Mouse (Mus musculus): ENCODE results near the gene Sertad2. TPM values are rescaled to one million over a fixed set of nuclear protein-coding genes. Genes with fewer than 3 reads are reported as not detected.

Sertad2 gene
- polyA plus RNA-seq, 1 experiment from 2014 or later: 19.4 TPM

DNA sequence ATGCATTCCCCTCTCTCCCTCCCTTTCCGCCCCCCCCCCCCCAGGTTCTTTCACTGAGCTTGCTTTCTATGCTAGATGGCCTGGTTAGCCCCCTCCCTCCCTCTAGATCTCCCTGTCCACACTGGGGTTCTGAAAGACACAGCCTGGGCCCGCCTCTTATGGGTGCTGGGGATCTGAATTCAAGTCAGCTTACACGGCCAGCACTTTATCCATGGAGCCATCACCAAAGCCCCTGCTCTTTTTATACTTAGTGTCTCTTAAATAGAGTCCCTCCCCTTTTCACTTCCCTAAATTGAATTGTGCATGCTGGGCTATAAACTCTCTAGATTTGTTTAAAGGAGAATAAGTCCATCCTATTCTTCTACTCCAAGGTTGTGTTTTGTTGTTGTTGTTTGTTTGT lies 12.6 kb downstream of the Sertad2 start:
- no peaks in the 10 kb centered on the region for H3K9me3 ChIP-seq (ENCODE audit: control insufficient read depth, low read length)
- no peak overlapping the region for H3K27ac ChIP-seq (ENCODE audit: low read depth, low read length)
- WGBS: 72% methylated on average over 2 of the region's 3 CpGs
- no peaks in the 10 kb centered on the region for H3K4me1 ChIP-seq (ENCODE audit: control insufficient read depth, insufficient read depth, low read length)
- no peak overlapping the region for H3K4me3 ChIP-seq (ENCODE audit: low read depth, low read length)
- DNase-seq (ENCODE audit: low spot score, missing footprints) (no peak), ATAC-seq (ENCODE audit: low FRiP score) (no peak)
- no peaks in the 10 kb centered on the region for H3K36me3 ChIP-seq (ENCODE audit: control insufficient read depth, insufficient read depth, low read length)
- H3K4me2 ChIP-seq: no peak overlapping the region
- no peak overlapping the region for H3K9ac ChIP-seq (ENCODE audit: low read length)
- no peaks in the 10 kb centered on the region for H3K27me3 ChIP-seq (ENCODE audit: control insufficient read depth, insufficient read depth, low read length)

DNA sequence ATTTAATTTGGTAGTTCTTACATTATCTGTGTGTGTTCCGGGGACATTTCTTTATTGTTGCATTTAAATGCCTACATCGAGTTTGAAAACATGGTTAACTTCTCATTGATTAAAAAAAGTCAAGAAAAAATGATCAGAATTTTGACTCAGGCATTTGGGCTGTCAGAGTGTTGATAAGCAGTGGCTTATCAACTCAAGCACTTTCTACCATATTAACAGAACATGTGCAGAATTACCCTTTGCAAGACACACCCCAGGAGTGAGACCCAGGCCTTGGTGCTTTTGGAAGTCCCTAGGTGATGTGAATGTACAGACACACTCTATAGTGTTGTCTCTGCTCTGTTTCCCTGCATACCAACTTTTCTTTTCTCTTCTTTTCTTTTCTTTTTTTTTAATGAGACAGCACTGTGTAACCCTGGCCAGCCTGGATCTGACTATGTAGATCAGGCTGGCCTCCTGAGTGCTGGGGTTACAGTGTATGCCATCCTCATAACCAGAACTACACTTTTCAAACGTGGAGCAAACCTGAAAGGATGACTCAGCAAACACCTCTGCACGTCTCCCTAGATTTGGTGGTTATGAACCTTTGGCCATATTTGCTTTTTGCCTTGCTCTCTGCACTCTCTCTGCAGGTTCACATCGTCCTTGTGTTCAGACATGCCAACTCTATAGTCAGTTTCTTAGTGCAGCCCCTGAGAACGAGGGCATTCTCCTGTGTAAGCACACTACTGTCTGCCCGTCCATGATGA lies 13.3 kb downstream of the Sertad2 start:
- Histone ChIP-seq H3K27ac (ENCODE audit: low read depth, low read length) (no peak overlapping the region), H3K36me3 (ENCODE audit: control insufficient read depth, insufficient read depth, low read length) (no peaks in the 10 kb centered on the region), H3K4me2 (no peak overlapping the region), H3K27me3 (ENCODE audit: control insufficient read depth, insufficient read depth, low read length) (no peaks in the 10 kb centered on the region), H3K9me3 (ENCODE audit: control insufficient read depth, low read length) (no peaks in the 10 kb centered on the region), H3K9ac (ENCODE audit: low read length) (no peak overlapping the region), H3K4me1 (ENCODE audit: control insufficient read depth, insufficient read depth, low read length) (no peaks in the 10 kb centered on the region; the same call in 1 of the 2 replicates), H3K4me3 (ENCODE audit: low read depth, low read length) (no peak overlapping the region)
- WGBS: 85% methylated on average over 7 of the region's 7 CpGs
- ATAC-seq (ENCODE audit: low FRiP score) (no peak), DNase-seq (ENCODE audit: low spot score, missing footprints) (no peak)

DNA sequence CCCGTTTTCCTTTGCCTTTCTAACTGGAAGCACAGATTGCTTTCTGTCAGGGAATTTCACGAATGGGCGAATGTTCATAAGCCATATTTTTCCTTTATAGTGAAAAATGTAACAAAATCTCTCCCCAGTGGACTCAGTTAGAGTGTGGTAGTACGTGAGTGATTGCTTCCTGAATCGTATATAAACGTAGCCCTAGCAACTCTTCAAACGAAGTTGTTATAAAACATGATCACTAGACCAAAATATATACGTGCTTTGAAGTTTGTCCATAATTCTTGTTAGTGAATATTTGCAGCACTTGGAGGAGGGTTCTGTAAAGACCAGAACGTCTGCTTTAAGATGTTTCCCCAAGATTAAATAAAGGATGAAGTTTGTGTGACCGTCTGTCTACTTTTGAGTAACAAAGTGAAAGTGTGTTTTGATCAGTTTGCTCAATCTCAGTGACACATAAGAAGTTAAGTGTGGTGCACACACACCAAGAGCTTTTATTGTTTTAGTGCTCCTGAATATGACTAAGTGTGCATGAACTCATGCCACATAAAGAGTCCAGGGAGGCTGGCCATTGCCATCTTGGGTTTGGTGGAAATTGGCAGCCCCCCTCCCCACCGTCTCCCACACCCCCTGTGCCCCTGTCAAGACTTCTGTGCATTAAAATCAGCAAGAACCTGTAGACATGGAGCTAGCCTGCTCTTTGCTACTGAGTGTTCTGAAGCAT lies 16.3 kb downstream of the Sertad2 start:
- Histone ChIP-seq H3K4me2 (no peak overlapping the region), H3K36me3 (ENCODE audit: control insufficient read depth, insufficient read depth, low read length) (no peaks in the 10 kb centered on the region), H3K27me3 (ENCODE audit: control insufficient read depth, insufficient read depth, low read length) (no peaks in the 10 kb centered on the region), H3K9ac (ENCODE audit: low read length) (no peak overlapping the region), H3K4me3 (ENCODE audit: low read depth, low read length) (no peak overlapping the region), H3K27ac (ENCODE audit: low read depth, low read length) (no peak overlapping the region), H3K9me3 (ENCODE audit: control insufficient read depth, low read length) (no peaks in the 10 kb centered on the region), H3K4me1 (ENCODE audit: control insufficient read depth, insufficient read depth, low read length) (no peaks in the 10 kb centered on the region; the same call in 1 of the 2 replicates)
- ATAC-seq (ENCODE audit: low FRiP score) (no peak), DNase-seq (ENCODE audit: low spot score, missing footprints) (no peak)
- WGBS: 86% methylated on average over 11 of the region's 11 CpGs

DNA sequence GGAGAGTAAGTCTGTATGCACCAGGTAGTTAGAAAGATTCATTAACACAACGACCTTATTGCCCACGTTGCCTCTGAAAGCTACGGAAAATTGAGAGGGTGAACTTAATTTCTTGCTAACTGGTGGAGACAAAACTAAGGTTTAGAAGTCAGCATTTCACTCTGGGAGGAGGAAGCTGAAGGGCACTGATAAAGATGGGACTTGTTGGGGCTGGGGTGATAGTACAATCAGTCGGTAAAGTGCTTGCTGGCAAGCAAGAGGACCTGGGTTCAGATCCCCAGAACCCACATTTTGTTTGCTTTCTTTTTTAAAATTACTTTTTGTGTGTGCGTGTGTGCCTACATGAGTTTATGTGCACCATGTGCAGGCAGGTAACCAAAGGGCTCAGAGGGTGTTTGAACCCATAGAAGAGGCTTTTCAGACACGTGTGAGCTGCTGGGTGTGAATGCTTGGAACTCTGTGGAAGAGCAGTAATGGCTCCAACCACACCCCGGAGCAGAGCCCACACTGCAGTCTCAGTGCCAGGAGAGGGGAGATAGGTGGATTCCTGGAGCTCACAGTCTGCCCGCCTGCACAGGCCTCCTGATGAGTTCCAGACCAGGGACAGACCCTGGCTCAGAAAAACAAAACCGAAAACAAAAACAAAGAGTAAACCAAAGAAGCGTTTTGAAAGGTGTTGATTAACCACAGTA lies 17.0 kb downstream of the Sertad2 start:
- H3K9me3 ChIP-seq (ENCODE audit: control insufficient read depth, low read length): no peaks in the 10 kb centered on the region
- H3K27me3 ChIP-seq (ENCODE audit: control insufficient read depth, insufficient read depth, low read length): no peaks in the 10 kb centered on the region
- H3K27ac ChIP-seq (ENCODE audit: low read depth, low read length): no peak overlapping the region
- no peaks in the 10 kb centered on the region; the same call in 1 of the 2 replicates for H3K4me1 ChIP-seq (ENCODE audit: control insufficient read depth, insufficient read depth, low read length)
- no peak overlapping the region for H3K4me2 ChIP-seq
- no peak overlapping the region for H3K9ac ChIP-seq (ENCODE audit: low read length)
- DNase-seq (ENCODE audit: low spot score, missing footprints) (peak; percentile 80), ATAC-seq (ENCODE audit: low FRiP score) (no peak)
- no peak overlapping the region for H3K4me3 ChIP-seq (ENCODE audit: low read depth, low read length)
- H3K36me3 ChIP-seq (ENCODE audit: control insufficient read depth, insufficient read depth, low read length): no peaks in the 10 kb centered on the region
- WGBS: 78% methylated on average over 10 of the region's 10 CpGs

DNA sequence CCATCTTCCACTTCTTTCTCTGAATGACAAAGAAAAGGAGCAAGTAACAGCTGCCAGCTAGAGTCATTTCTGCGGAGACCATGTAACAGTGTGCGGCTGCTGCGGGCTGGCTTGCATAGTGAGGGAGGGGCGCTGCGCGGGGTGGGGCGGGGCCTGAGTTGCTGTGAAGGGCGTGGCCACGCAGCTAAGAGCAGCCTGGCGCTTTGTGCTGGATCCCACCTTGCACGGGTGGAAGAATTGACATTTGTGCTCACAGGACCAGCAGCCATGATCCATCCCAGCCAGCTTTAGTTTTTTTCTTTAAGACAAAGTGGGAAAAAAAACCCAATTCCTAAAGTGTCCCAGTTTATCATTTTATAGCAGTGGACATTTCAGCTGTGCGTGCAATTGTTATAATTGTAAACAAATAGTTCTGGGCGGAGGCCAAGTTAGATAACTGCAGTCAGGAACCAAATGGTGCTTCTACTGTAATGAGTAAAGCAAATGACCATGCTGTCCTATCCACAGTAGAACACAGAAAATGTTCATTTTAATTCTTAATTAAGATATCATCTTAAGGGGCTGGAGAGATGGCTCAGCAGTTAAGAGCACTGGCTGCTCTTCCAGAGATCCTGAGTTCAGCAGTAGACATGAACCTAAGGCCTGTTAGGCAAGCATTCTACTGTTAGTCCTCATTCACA lies 18.4 kb downstream of the Sertad2 start:
- peak overlapping the region; percentile 33; the same call in 1 of the 2 replicates for H3K9ac ChIP-seq (ENCODE audit: low read length)

DNA sequence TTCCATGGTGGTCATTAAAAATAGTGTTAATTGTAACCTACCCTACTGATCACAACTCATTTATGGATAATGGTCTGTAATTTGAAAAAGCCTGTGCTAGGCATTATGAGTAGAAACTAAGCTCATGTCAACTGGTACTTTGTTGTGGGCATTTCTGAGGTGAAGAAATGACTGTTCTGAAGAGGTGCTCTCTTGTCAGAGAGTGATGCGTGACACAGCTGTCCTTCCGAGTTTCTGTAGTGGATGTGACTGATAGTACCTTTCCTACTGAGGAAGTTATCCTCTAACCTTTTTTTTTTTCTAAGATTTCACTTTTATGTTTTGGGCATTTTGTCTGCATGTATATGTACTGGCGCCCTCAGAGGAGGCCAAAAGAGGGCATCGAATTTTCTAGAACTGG lies 22.0 kb downstream of the Sertad2 start:
- Histone ChIP-seq H3K9me3 (ENCODE audit: control insufficient read depth, low read length) (no peaks in the 10 kb centered on the region), H3K27ac (ENCODE audit: low read depth, low read length) (no peak overlapping the region), H3K9ac (ENCODE audit: low read length) (no peak overlapping the region), H3K4me3 (ENCODE audit: low read depth, low read length) (no peak overlapping the region), H3K36me3 (ENCODE audit: control insufficient read depth, insufficient read depth, low read length) (no peaks in the 10 kb centered on the region), H3K27me3 (ENCODE audit: control insufficient read depth, insufficient read depth, low read length) (no peaks in the 10 kb centered on the region), H3K4me1 (ENCODE audit: control insufficient read depth, insufficient read depth, low read length) (no peaks in the 10 kb centered on the region; the same call in 1 of the 2 replicates), H3K4me2 (no peak overlapping the region)
- ATAC-seq (ENCODE audit: low FRiP score) (no peak), DNase-seq (ENCODE audit: low spot score, missing footprints) (no peak)
- 94% methylated on average over 4 of the region's 4 CpGs for WGBS

More for the DNA sequence above, 18.4 kb downstream of the Sertad2 start:
- Histone ChIP-seq H3K36me3 (ENCODE audit: control insufficient read depth, insufficient read depth, low read length) (no peaks in the 10 kb centered on the region), H3K27me3 (ENCODE audit: control insufficient read depth, insufficient read depth, low read length) (no peaks in the 10 kb centered on the region), H3K4me2 (peak overlapping the region; percentile 34), H3K27ac (ENCODE audit: low read depth, low read length) (no peak overlapping the region), H3K4me3 (ENCODE audit: low read depth, low read length) (peak overlapping the region; percentile 17; the same call in 1 of the 2 replicates), H3K4me1 (ENCODE audit: control insufficient read depth, insufficient read depth, low read length) (no peaks in the 10 kb centered on the region; the same call in 1 of the 2 replicates), H3K9me3 (ENCODE audit: control insufficient read depth, low read length) (no peaks in the 10 kb centered on the region)
- ATAC-seq (ENCODE audit: low FRiP score) (peak; percentile 100), DNase-seq (ENCODE audit: low spot score, missing footprints) (peak; percentile 96)
- WGBS: 11% methylated on average over 13 of the region's 13 CpGs

DNA sequence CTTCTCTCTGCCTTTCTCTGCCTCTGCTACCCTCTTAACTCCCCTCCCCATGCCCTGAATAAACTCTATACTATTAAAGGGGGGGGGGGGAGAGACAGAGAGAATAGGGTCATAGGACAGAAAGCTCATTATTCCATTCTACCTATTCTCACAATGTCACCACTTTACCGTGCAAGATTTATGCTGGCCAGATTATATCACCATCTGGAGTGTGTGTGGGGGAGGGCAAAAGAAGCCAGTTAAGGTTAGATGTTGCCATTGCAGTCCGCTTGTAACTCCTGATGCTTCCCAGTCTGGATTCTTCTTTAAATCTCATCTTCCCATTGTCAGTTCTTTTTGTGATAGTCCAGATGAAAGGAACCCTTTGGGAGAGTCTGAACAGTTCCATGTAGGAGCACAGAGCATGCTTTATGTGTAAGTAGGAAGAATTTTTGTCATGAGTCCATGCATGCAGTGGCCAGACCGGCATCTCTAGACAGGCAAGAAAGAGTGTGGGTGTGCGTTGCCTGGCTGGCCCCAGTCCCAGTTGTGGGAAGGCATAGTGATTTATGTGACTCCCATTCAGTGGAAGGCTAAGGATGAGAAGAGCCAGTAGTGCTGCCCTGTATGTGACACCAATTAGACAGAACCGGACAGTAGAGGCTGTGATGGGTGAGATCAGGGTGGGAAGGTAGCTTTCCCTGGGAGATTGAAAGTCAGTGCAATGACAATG lies 28.8 kb downstream of the Sertad2 start:
- no peak overlapping the region for H3K9ac ChIP-seq (ENCODE audit: low read length)
- H3K4me2 ChIP-seq: no peak overlapping the region
- H3K27ac ChIP-seq (ENCODE audit: low read depth, low read length): no peak overlapping the region
- no peak overlapping the region for H3K4me3 ChIP-seq (ENCODE audit: low read depth, low read length)
- H3K4me1 ChIP-seq (ENCODE audit: control insufficient read depth, insufficient read depth, low read length): no peaks in the 10 kb centered on the region
- ATAC-seq (ENCODE audit: low FRiP score): no peak
- no peaks in the 10 kb centered on the region for H3K36me3 ChIP-seq (ENCODE audit: control insufficient read depth, insufficient read depth, low read length)
- H3K27me3 ChIP-seq (ENCODE audit: control insufficient read depth, insufficient read depth, low read length): no peaks in the 10 kb centered on the region
- WGBS: 85% methylated on average over 5 of the region's 5 CpGs
- H3K9me3 ChIP-seq (ENCODE audit: control insufficient read depth, low read length): no peaks in the 10 kb centered on the region
- DNase-seq (ENCODE audit: low spot score, missing footprints): no peak

DNA sequence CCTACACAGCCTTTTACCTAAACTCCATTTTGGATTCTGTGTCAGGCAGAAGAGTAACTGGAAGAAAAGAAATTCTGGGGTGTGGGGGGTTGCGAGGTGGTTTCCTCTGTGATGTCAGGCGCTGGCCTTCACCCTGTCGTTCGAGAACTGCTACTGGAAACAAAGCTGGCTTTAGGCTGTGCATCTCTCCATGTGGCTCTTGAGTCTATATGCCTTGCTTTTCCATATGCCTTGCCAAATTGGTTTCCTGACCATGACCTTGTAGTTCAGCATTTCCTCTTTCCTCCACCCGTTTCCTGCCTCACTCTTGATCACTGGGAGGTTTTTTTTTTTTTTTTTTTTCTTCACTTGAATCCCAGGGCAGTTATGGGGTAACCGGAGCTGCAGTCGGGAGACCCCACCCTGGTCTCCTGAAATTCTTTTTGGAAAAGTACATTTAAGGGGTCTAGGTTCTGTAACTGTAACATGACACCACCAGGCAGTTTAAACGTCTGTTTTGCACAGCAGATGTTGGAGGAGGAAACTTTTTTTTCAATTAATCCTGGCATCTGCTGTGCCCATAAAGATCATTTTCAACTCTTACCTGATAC lies 33.1 kb downstream of the Sertad2 start:
- Histone ChIP-seq H3K9ac (ENCODE audit: low read length) (no peak overlapping the region), H3K4me2 (no peak overlapping the region), H3K27ac (ENCODE audit: low read depth, low read length) (no peak overlapping the region), H3K36me3 (ENCODE audit: control insufficient read depth, insufficient read depth, low read length) (no peaks in the 10 kb centered on the region), H3K4me3 (ENCODE audit: low read depth, low read length) (no peak overlapping the region), H3K27me3 (ENCODE audit: control insufficient read depth, insufficient read depth, low read length) (no peaks in the 10 kb centered on the region), H3K9me3 (ENCODE audit: control insufficient read depth, low read length) (no peaks in the 10 kb centered on the region), H3K4me1 (ENCODE audit: control insufficient read depth, insufficient read depth, low read length) (no peaks in the 10 kb centered on the region)
- 63% methylated on average over 8 of the region's 8 CpGs for WGBS
- ATAC-seq (ENCODE audit: low FRiP score) (no peak), DNase-seq (ENCODE audit: low spot score, missing footprints) (no peak)

Data from midbrain, embryonic 11.5 days (tissue).